Mouse (Mus musculus): Measurements from ENCODE around the gene Plek. TPM values are rescaled to one million over a fixed set of nuclear protein-coding genes. Genes with fewer than 3 reads are reported as not detected.
"Not testable (repeated sequence)": the region's sequence is repeated elsewhere in the genome, so short reads cannot be mapped to it uniquely, and the experiment has no call there.

The Plek gene
- total and polyA plus RNA-seq, 3 experiments = 166 to 354 (median 223) TPM

GRCm38 (mm10) chr11:17008498-17008941 is 43.7 kb downstream of the Plek start (continued):
- TF ChIP-seq SIN3A (IDR thresholded peaks at IDR 0.05; ENCODE audit: low read length) (peak; percentile 99), ZC3H11A (IDR thresholded peaks at IDR 0.05; ENCODE audit: low read depth, low read length) (no peak; the same call in 1 of the 2 replicates), E2F4 (IDR thresholded peaks at IDR 0.05; ENCODE audit: insufficient replicate concordance, low read depth, low read length) (0 out of 2 replicates have a peak, but pooled peaks have one; percentile 27)

DNA sequence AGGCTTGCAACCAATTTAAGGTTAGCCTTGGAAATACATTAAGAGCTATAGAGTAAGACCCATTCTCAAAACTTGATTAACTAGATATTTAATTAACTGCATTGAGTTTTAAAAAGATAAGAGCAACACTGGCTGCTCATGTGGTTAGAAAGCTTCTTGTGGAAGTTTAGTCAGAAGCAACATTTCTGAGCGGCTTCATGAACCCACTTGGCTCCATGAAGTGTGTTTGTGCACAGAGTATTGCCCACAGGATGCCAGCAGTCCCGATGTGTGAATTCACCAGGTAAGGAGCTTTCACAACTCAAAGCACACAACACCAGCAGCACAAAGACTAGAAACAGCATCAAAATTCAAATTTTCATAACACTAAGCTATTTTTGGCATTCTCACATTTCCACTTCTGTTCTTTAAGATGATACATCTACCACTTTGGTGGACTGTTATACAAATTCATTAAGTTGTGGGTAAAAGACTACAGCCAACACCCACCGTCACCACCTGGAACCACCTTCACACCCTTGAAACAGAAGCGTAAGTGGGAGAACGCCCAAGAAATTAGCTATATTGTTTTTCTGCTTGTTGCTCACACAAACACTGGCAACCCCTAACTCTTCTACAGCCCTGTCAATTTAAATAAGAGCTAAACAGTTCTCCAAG is 44.5 kb downstream of the Plek start:
- in situ Hi-C loops (cut with MboI; ENCODE audit: low pct_ligation_motif_present, low pct_unique_long_range_greater_than_20kb, low sequenced_read_pairs) = no loop called here
- no peaks in the 10 kb centered on the region for H3K9me3 ChIP-seq (replicated peaks; ENCODE audit: low read length)
- peaks cover 8 to 10% of the 10 kb centered on the region in 2 experiments for H3K36me3 ChIP-seq (replicated peaks in 1 of 2; ENCODE audit: control insufficient read depth in 1 of 2, insufficient read depth in 1 of 2, low read length in 1 of 2)
- peak overlapping the region; percentile 100 for H3K27ac ChIP-seq (ENCODE audit: insufficient read depth, low read depth)
- DNase-seq (ENCODE audit: extremely low read depth) = no peak
- H3K4me1 ChIP-seq (ENCODE audit: control insufficient read depth in 1 of 2, insufficient read depth in 2 of 2) = peaks cover 8 to 63% of the 10 kb centered on the region in 2 experiments; a peak in 3 of 4 replicates
- H3K9ac ChIP-seq (ENCODE audit: insufficient read depth, low read depth) = peak overlapping the region; percentile 100
- peak overlapping the region; percentile 68 to 100 (median 77) for H3K4me3 ChIP-seq (replicated peaks in 1 of 3; ENCODE audit: low read depth in 2 of 3, low read length in 2 of 3, poor library complexity in 1 of 3)
- TF ChIP-seq JUN (IDR thresholded peaks at IDR 0.05; ENCODE audit: insufficient read depth, low read depth, low read length) (no peak), TCF12 (IDR thresholded peaks at IDR 0.05; ENCODE audit: low read depth, low read length) (no peak), ETS1 (conservative IDR thresholded peaks at IDR 0.05; ENCODE audit: low read depth, low read length) (no peak), TBP (conservative IDR thresholded peaks at IDR 0.05; ENCODE audit: low read depth, low read length) (0 out of 2 replicates have a peak, but pooled peaks have one; percentile 34), GABPA (IDR thresholded peaks at IDR 0.05; ENCODE audit: insufficient replicate concordance, low read depth, low read length) (no peak), MEF2A (IDR thresholded peaks at IDR 0.05; ENCODE audit: borderline replicate concordance, low read depth, low read length) (peak; percentile 83; the same call in 1 of the 2 replicates), MAX (IDR thresholded peaks at IDR 0.05; ENCODE audit: low read length) (no peak), ZNF384 (IDR thresholded peaks at IDR 0.05; ENCODE audit: low read depth, low read length) (no peak), ZC3H11A (IDR thresholded peaks at IDR 0.05; ENCODE audit: low read depth, low read length) (no peak)
- dilution Hi-C loops (cut with MboI; ENCODE audit: extremely low pct_ligation_motif_present, extremely low pct_unique_long_range_greater_than_20kb, low sequenced_read_pairs) = no loop called here
- H3K27me3 ChIP-seq (replicated peaks) = no peaks in the 10 kb centered on the region
- H3K79me2 ChIP-seq (replicated peaks; ENCODE audit: control insufficient read depth, extremely low read depth, insufficient read depth, poor library complexity, severe bottlenecking) = peaks cover 56% of the 10 kb centered on the region
- peak overlapping the region; percentile 99 for H3K4me2 ChIP-seq (ENCODE audit: insufficient read depth, low read depth, poor library complexity, severe bottlenecking)

- peaks cover 9 to 61% of the 10 kb centered on the region in 2 experiments for H3K4me1 ChIP-seq (ENCODE audit: control insufficient read depth in 1 of 2, insufficient read depth in 2 of 2)
- H3K27ac ChIP-seq (ENCODE audit: insufficient read depth, low read depth) = peak overlapping the region; percentile 40
- H3K79me2 ChIP-seq (replicated peaks; ENCODE audit: control insufficient read depth, extremely low read depth, insufficient read depth, poor library complexity, severe bottlenecking) = peaks cover 67% of the 10 kb centered on the region
Measured at GRCm38 (mm10) chr11:17006526-17006925, 45.7 kb downstream of the Plek start.

More at GRCm38 (mm10) chr11:17006526-17006925, 45.7 kb downstream of the Plek start:
- Histone ChIP-seq H3K9ac (ENCODE audit: insufficient read depth, low read depth) (peak overlapping the region; percentile 100), H3K36me3 (replicated peaks in 1 of 2; ENCODE audit: control insufficient read depth in 1 of 2, insufficient read depth in 1 of 2, low read length in 1 of 2) (peaks cover 8 to 14% of the 10 kb centered on the region in 2 experiments), H3K4me3 (replicated peaks in 1 of 3; ENCODE audit: low read depth in 2 of 3, low read length in 2 of 3, poor library complexity in 1 of 3) (peak overlapping the region; percentile 68 to 100 (median 77)), H3K4me2 (ENCODE audit: insufficient read depth, low read depth, poor library complexity, severe bottlenecking) (peak overlapping the region; percentile 99)
- DNase-seq (ENCODE audit: extremely low read depth); H3K9me3 ChIP-seq (replicated peaks; ENCODE audit: low read length); in situ Hi-C loops (cut with MboI; ENCODE audit: low pct_ligation_motif_present, low pct_unique_long_range_greater_than_20kb, low sequenced_read_pairs); H3K27me3 ChIP-seq (replicated peaks); dilution Hi-C loops (cut with MboI; ENCODE audit: extremely low pct_ligation_motif_present, extremely low pct_unique_long_range_greater_than_20kb, low sequenced_read_pairs): not testable (repeated sequence)

All from CH12.LX (cell line).